Mouse (Mus musculus) ovary, postnatal 14 days (tissue): ENCODE data around the gene Abcb4.
"Not testable (repeated sequence)": the region's sequence is repeated elsewhere in the genome, so short reads cannot be mapped to it uniquely, and the experiment has no call there.

ENCODE experiments used
- DNase-seq: peaks from one replicate; pipeline ENCODE4 v3.0.0; 2022; ENCODE audit warnings: low spot score

Gene Abcb4

DNA sequence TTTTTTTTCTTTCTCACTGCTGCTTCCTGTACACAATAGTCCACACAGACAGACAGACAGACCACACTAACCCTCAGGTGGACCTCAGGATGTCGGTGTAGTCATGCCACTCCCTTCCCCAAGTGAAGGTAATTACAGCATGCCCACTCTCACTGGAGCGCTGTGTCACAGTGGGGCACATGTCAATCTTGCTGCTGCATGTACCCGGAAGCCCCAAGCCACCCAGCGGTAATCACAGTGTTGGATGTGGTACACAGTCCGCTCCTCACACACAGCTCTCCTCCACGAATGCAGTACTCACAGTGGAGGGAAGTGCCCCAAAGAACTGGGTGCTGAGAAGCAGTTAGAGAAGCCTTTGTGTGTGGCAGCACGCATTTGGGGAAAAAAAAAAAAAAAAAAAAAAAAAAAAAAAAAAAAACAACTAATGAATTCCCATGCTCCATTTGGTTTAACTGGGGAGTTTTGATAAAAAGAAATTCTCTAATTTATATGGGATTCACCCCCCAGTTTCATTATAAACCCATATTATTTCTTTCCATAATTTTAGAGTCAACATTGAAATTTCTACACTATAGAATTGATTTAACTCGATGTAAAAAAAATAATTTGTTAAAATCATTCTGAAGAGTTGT, 18.2 kb downstream of the Abcb4 start:
- no peak for DNase-seq

DNA sequence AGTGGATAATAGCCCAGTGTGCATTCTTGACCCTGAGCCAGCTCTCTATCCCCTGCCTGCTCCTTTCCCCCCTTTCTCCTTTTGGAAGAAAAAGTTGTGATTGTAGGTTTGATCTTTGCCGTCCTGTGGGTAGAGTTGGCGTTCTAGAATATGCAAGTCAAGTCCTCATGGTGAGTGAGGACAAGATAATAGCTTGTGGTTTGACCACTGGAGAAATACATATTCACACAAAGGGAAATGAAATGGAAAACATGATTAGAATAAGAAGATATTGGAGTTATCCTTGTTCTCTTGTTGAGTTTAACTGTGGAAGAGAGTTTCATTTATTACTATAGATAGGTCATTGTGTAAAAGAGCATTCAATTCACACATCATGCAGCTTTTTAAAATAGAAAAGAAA, 22.9 kb downstream of the Abcb4 start:
- DNase-seq: no peak

DNA sequence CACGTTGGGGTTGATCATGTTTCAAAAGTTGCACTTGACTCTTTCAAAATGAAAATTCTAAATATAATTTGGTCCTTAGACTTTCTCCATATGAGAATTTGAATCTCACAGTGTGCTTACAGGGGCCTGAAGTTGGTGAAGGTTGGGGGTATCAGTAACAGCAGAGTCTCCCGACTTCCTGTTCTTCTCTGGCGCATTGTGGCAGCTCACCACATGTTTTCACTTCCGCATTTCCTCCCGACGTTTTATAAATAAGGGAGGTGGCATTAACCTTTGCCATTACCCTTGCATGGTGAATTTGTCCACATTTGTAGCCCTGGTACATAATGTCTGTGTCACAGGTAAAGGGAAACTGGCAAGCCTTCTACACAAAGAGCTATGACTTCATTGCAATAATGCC, 23.6 kb downstream of the Abcb4 start:
- no peak for DNase-seq

DNA sequence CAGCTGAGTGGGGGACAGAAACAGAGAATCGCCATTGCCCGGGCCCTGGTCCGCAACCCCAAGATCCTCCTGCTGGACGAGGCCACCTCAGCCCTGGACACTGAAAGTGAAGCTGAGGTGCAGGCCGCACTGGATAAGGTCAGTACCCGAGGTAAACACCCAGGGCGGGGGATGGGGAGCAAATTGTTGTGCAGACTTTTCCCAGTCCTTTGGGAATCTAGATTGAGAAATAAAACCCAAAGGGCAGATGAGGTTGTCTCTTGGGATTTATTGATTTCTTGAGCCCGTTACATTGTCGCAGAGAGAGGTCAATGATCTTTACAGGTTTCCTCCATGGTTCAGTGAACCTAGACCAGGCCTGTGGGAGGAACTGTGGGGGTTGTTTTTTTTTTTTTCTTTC, 34.9 kb downstream of the Abcb4 start:
- DNase-seq: no peak

DNA sequence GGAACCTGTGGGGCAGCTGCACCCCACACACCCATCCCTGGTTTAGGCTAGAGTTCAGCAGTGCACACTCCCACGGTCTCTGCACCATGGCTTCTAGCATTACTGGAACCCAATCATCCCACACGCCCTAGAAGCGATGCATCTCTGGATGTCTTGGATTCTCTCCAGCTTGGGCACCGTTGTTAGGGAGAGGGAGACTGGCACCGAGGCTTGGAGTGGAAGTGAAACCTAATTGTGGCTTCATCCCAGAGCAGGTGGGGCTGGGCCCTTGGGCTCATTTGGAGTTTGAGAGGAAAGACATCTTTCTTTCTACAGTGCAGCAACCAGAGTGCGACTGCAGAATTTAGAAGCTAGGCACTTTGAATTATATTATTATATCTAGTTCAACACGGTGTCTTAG, 44.4 kb downstream of the Abcb4 start:
- no peak for DNase-seq

DNA sequence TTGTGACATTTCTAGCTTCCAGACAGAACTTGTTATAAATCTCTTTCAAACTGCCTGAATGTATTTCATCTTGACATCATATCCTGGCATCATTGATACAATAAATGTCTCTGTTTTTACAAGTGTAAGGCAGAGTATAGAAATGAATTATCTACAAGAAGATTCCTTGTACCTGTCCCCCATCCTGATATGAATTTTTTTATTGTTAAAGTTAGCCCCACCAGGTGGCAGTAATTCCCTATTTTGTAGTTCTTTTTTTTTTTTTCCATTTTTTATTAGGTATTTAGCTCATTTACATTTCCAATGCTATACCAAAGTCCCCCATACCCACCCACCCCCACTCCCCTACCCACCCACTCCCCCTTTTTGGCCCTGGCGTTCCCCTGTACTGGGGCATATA, 47.7 kb downstream of the Abcb4 start:
- DNase-seq: not testable (repeated sequence)

DNA sequence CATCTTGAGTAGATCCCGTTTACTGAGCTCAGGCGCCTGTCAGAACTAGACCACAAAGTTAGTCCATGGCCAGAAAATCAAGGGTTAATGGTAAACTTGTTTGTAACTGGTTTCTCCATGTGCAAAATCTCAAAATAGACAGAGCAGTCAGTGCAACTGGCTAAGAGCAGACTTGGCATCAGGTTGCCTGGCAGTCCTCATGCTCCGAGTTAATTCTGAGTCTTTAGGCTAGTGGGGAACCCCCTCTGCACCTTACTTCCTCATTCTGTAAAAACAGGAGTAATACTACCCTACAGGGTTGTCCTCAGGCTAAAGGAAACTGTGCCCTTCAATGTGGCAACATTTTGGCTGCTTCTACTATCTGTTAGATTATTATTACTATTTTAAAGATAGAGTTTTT, 50.3 kb downstream of the Abcb4 start:
- DNase-seq: no peak

DNA sequence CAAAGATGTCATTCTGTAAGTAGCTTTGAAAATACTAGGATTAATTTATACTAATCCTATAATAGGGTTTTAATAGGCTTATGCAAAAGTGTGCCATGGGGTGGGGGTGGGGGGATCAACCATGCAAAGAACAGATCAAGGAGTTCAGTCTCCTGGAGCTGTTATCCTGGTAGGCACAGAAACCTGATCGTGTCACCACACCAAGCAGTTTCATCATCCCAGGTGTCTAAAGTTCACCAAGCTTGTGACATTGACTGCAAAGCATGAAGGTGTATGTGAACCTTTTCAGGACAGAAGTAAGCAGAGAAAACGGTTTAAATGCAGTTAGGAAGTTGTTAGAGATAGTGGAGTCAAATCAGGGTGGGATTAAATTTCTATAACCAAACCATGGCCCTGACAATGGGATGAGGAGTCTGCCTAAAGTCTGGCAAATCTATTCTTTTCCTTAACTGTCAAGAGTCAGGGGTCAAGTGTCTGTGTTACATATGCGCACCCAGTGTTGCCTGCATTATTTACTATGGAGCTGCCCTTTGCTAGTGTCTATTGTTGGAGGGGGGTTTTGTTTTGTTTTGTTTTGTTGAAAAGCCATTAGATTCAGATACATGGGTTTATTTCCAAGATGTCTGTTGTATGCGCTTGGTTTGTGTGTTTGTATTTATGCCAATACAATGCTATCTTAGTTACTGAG, 54.0 kb downstream of the Abcb4 start:
- no peak for DNase-seq

DNA sequence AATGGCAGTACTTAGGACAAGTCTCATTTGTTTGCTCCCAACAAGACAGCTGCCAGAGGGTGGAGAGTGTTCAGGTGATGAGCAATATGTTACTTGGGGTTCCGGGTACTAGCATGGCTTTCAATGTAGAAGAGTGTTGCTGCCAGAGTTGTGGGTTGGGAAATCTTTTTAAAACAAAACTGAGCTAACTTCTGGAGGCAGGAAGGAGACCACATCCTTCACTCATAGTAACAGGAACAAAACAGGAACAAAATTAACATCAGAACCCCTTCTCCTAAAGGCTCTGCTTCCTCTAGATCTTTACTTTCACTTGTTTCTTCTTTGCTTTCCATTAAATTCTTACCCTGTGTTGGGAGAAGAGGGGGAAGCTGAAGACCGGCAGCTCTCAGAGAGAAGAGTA, 60.1 kb downstream of the Abcb4 start:
- DNase-seq: no peak

DNA sequence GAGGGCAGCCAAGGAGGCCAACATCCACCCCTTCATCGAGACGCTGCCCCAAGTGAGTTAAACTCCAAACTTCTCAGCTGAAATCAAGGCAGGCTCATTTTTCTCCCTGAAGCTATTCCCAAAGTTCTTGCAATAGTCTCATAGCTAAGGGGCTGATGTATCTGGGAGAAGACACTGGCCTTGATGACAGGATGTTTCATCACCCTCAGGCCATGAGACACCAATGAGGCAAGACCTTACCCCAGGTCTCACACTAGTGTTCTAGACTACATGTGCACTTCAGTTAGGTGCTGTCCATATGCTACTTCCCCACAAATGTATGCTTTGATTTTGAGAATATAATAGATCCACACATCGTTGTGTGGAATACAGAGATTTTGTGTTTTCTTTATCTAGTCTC, 62.0 kb downstream of the Abcb4 start:
- no peak for DNase-seq

DNA sequence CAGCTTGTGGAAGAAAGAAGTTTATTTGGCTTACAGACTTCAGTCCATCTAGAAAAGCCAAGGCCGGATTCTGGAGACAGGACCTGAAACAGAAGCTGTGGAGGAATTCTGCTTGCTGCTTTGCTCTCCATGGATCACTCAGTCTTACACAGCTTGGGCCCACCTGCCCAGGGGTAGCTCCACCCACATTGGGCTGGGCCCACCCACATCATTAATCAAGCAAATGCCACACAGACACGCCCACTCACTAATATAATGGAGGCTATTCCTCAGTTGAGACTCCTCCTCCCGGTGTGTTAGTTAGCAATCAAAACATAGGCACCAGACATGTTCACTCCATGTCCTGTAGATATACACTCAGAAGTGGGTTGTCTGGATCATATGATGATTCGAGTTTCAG, 67.0 kb downstream of the Abcb4 start:
- no peak for DNase-seq

DNA sequence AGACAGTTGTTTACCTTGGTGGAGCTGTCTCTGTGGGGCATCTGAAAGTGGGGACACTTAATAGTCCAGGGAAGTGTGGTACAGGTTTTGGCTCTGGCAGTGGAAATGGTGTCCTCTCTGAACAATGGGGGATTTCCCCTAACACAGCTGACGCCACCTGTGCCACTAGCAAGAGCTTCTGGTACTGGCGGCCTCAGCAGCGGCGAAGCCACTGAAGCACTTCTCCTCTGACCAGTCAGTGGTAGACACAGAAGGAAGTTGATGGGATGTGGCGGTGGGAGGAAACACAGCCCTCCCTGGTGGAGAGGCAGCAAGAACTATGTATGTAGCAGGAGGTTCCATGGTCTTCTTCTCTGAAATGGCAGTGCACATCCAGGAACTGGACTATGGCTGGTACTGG, 71.0 kb downstream of the Abcb4 start:
- no peak for DNase-seq

DNA sequence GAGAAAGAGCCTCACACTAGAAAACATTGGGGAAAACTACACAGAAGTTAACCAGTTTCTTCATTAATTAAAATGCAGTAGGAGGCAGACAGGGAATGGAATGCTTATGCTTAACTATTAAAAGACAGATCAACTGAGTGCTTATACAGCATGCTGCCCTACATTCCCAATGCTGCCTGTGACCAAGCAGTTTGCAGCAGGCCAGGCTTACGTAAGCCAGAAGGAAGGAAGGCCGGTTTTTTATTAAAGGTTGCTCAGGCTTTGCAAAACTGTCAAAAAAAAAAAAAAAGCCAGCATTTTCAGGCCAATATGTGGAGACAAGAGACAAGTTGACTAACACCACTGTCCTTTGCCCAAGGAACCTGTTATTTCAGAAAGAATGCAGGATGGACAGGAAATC, 77.2 kb downstream of the Abcb4 start:
- DNase-seq: no peak

DNA sequence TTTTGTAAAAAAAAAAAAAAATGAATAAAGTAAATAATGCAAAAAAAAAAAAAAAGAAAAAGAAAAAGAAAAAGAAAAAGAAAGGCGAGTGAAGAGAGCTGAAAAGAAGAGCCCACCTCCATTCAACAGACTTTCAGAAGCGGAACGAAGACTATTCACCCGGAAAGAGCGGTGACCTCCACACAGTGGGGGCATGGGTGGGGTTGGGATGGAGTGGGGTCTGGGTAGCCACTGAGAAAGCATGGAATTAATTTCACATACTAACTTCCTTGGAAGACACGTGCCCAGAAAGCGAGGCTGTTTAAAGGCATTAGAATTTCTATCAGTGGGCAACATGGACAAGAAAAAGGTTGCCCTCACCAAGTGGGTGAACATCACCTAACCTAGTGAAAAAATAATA, 78.8 kb downstream of the Abcb4 start:
- DNase-seq: no peak

DNA sequence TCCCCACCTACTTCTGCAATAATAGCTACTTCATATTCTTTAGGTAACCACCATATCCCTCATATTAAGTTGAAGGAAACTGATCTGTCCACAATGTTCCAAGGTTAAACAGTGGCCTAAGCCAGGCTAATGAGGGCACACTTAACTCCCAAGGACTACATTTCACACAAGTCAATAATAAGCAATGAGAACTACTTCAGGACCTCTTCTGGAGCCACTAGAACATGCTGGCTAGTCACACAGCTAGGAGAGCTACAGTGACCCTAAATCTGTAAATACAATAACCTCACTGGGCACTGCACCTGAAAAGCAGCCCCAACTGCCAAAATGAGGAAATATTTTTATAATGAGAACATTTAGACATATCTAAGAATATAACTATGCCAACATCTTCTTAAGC, 81.2 kb downstream of the Abcb4 start:
- no peak for DNase-seq

DNA sequence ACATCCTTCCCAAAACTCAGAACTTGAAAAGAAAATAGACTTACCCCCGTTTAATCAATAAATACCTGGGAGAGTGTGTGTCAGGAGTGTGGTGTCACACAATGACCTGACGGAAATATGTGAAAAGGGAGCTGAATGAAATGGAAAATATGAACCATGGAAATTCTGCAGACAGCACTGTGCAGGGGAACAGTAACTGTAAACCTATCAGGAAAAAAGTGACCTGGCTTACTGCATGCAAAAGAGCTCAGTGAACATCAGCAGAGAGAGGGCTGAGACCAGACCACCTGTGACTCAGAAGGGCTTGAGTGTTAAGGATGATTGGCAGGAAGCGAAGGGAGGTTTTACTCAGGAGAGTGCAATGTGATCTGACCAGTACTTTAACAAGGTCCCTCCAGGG, 92.0 kb downstream of the Abcb4 start:
- DNase-seq: no peak

DNA sequence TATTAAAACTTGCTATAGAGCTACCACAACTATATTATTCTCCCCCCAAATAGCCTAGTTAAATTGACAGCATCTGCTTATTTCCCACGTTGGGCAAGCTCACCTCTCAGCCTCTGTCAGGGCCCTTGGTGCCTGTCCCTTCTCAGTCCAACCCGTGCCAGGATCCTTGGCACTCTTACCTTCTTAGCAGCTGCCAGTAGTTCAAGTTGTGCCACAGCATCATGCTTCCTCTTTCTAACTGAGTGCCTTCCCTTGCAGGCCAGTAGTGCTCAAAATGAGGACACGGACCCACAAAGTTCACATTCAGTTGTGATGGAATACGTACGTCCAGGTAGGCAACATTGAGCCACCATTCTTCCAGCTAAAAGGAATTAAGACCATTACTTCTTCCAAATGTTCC, 94.4 kb downstream of the Abcb4 start:
- DNase-seq: no peak

DNA sequence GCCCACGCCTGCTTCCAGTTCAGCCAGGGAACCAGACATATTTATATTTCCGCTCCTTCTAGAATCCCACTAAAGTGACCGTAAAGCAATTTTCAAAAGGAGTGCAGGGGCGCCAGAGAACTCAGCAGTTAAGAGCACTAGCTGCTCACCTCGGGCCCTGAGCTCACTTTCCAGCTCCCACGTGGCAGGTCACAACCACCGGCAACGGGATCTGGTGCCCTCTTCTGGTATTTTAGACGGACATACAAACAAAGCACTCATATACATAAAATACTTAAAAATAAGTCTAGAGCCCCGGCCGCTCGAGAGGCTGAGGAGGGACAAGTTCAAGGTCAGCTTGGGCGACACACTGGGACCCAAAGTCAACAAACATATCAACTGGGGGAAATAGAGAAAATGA, 97.0 kb downstream of the Abcb4 start:
- no peak for DNase-seq

DNA sequence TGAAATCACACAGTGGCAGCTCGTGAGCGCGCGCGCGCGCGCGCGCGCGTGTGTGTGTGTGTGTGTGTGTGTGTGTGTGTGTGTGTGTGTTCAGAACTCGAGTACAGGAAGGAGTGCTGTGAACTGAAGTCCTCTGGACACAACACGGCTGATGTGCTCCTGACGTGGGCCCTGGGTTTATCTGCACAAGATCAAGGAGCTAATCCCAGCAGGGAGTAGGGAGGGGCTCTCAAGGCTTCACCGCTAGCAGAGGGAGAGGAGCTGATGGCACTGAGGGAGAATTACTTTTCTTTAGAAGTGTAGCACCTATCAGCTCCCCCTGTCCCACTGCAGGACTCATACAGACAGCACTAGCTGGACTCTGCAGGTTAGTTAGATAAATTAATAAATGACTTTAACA, 98.1 kb downstream of the Abcb4 start:
- no peak for DNase-seq

DNA sequence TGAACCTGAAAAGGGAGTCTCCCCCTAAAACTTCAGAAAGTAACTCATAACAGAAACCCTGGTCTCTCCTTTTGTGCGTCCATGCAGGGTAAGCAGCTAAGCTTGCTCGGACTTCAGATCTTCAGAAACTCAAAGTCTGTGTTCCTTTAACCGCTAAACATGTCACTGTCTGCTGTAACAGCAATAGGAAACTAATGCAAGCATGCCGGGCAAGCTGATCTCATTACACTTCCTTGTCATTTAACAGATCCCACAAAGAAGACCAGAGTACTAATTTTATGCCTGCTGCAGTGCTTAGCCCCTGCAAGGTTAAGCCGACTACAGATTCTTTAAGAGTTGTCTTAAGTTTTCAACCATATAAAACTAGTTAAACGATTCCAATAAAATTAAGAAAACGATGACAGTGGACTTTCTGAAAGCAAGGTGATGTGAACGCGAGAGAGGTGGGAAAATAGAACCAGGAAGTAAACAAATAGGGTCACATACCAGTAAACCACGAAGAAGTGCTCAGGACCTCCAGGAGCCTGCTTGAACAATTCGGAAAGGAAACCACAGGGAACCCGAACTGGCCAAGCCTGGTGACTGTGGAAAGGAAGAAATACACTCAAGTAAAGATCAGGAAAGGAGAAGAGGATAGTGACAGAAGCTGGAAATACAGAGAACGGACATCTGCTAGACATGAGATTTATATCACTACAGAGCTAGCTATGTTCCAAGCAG, 102.6 kb downstream of the Abcb4 start:
- DNase-seq: no peak

DNA sequence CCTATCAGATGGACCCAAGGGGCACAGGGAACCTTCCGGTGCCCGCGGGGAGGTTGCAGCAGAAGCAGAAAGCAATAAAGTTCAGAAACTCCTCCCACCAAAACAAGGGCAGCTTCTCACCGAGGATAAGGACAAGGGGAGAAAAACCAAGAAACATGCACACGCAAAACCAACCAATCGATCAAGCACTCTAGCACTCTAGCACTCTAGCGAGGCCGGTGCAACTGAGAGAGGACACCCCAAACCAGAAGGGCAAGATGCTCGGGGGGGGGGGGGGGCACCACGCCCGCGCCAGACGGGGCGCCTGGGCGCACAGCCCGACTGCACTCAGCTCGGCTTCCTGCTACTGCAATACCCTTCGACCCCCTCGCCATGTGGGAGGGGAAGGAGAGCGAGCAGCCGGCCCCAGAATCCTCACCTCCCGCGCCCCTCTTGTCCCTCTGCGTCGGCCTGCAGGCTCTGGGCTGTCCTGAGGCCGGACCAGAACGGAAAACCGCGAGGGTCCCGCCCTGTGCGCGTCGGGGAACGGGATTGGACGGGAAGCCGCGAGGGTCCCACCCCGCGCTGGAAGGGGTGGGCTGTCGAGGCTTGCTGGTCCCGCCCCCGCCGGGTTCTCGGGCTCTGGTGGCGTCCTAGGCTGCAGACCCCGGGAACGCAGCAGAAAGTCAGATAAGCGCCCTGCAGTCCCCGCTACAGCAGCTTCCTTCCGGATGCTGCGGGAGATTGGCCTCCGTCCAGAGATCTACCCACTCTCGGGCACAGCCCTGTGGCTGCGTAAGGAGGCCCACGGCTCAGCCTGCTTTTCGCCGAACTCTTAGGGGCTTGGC, 103.4 kb downstream of the Abcb4 start, which contains the start of gene Crot:
Gene Crot, minus strand, starts transcription at position 639 of the 827 bp plus-strand sequence.
- peak; percentile 89 for DNase-seq

DNA sequence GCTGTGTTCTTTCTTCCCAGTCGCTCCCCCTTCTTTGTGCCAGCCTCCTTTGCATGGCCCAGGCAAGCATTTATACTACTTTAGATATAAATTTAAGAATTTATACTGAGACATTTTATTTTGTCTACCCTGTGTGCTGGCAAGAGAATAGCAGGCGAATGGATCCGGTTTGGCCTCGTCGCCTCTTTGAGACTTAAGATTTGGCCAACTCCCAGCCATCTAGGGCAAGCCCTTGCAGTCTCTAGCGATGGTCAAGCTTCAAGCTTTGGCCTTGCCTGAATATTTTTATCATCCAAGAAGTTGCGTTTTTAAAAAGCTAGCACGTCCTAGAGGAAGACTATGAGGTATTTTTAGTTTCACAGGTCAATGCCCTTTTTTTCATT, 104.0 kb downstream of the Abcb4 start:
- DNase-seq: no peak

DNA sequence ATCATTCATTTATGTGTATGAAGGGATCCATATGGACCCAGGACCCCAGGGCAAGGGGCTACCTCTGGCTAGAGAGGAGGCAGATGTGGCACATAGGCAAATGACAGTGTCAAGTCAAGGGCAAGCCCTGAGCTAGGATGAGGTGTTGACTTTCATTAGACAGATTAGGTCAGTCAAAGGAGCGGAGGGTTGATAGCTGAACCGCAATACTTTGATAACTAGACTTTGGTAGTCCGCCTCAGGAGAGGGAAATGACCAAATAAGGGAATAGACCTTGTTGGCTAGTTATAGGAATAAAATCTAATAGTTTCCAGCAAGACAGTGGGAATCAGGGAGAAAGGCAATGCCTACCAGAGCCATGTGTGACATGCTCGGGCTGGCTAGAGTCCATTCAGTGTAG, 105.6 kb downstream of the Abcb4 start:
- DNase-seq: no peak
